Mouse (Mus musculus) brain, embryonic 14.5 days (tissue): ENCODE measurements at regions not wholly inside any gene's neighbourhood (a gene's known extent, or its start where the extent isn't known, plus 50 kb on each side); places are given as distances from the start of the nearest gene placed in this dataset.
A peak's percentile ranks its signal among the peaks of the same experiment; 100 is the strongest.

Experiments used
- CTCF ChIP-seq: fragments of 200-500 bp; IDR thresholded peaks from 2 replicates; pipeline ENCODE4 v1.5.1; 2012; ENCODE audit warnings: inconsistent platforms, mild to moderate bottlenecking, moderate library complexity, borderline replicate concordance; ENCODE audit not compliant: insufficient read depth, insufficient read length; ENCODE audit errors: extremely low read depth
- POLR2A ChIP-seq: fragments of 200-500 bp; IDR thresholded peaks from 2 replicates; pipeline ENCODE4 v1.6.1; 2012; ENCODE audit warnings: mild to moderate bottlenecking, inconsistent platforms, borderline replicate concordance; ENCODE audit not compliant: poor library complexity, insufficient read depth, insufficient read length, severe bottlenecking; ENCODE audit errors: extremely low read depth

DNA sequence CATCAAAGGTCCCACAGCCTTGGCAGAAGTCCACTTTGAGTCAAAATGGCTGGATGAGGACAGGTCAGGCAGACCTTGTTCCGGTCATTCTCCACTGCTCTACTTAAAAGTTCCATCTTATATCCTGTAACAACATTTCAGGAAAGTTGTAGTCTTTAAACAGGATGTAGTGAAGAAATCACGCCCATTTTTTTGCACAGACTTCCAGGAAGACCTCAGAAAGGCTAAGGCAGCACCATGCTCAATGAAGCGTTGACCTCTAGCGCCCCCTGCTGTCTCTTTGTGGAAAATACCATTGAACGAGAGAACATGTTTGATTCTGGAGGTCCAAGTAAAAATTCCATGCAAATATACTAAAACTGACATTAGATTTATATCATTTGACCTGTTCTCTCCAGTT lies 56.6 kb upstream of the Tmem14a start:
- peak; percentile 86 for TF ChIP-seq CTCF
- no peak for TF ChIP-seq POLR2A
